Mouse (Mus musculus) heart, adult 2 months (tissue): ENCODE measurements around the gene Relb. TPM values are rescaled to one million over a fixed set of nuclear protein-coding genes. Genes with fewer than 3 reads are reported as not detected.
"Not testable (repeated sequence)": the region's sequence is repeated elsewhere in the genome, so short reads cannot be mapped to it uniquely, and the experiment has no call there.

Experiments used
- DNase-seq, 2 experiments: peaks; one replicate each; pipeline ENCODE4 v3.0.0; 2021
- H3K27ac ChIP-seq: fragments of 200-600 bp; 2 replicates; pipeline ENCODE4 v1.8.1; 2022
- H3K27me3 ChIP-seq: fragments of 200-500 bp; 2 replicates; pipeline ENCODE4 v1.6.1; 2012; ENCODE audit warnings: mild to moderate bottlenecking, low read length, inconsistent platforms, mixed read lengths; ENCODE audit not compliant: control insufficient read depth, insufficient read depth
- H3K36me3 ChIP-seq: fragments of 200-500 bp; 2 replicates; pipeline ENCODE4 v1.6.1; 2012; ENCODE audit warnings: low read length, inconsistent platforms; ENCODE audit not compliant: control insufficient read depth, insufficient read depth
- H3K4me1 ChIP-seq: fragments of 200-500 bp; 2 replicates; pipeline ENCODE4 v1.6.1; 2011; ENCODE audit warnings: low read length; ENCODE audit not compliant: control insufficient read depth, insufficient read depth
- H3K4me3 ChIP-seq: fragments of 200-600 bp; 2 replicates; pipeline ENCODE4 v1.8.1; 2022
- H3K79me2 ChIP-seq: fragments of 200-500 bp; replicated peaks from 2 replicates; pipeline ENCODE4 v1.6.1; 2012; ENCODE audit warnings: mild to moderate bottlenecking, inconsistent platforms, low read length, moderate library complexity, mixed read lengths; ENCODE audit not compliant: control insufficient read depth, insufficient read depth
- H3K9ac ChIP-seq: fragments of 200-500 bp; 2 replicates; pipeline ENCODE4 v1.6.1; 2012; ENCODE audit warnings: low read depth, mild to moderate bottlenecking, control low read depth, inconsistent platforms, low read length, mixed read lengths
- CTCF ChIP-seq: fragments of 200-600 bp; IDR thresholded peaks from 2 replicates; pipeline ENCODE4 v1.8.1; 2022; ENCODE audit warnings: antibody characterized with exemption, mild to moderate bottlenecking, moderate library complexity
- EP300 ChIP-seq: fragments of 200-500 bp; IDR thresholded peaks from 2 replicates; pipeline ENCODE4 v1.6.1; 2011; ENCODE audit warnings: low read depth, low read length, control low read depth; ENCODE audit not compliant: insufficient read depth
- POLR2A ChIP-seq: fragments of 200-500 bp; IDR thresholded peaks from 2 replicates; pipeline ENCODE4 v1.6.1; 2011; ENCODE audit warnings: mild to moderate bottlenecking, low read depth, low read length, control low read depth; ENCODE audit not compliant: insufficient read depth
- WGBS: fragments of 180-500 bp; shearing (Covaris S2); methylation state at CpG from one replicate; pipeline ENCODE4 v1.1.7; 2018; 5-methylcytosine and 5-hydroxymethylcytosine counted together
- intact Hi-C: fragments of 180-260 bp; cut with DNase I; formaldehyde crosslinking; loops from one replicate; pipeline ENCODE4 v1.15.1; 2025
- polyA plus RNA-seq: library from polyadenylated mRNA; depleted of rRNA; stranded (reverse); fragments of >200 nt; gene quantifications from 2 replicates; pipeline ENCODE4 v1.2.3, GENCODE M21; 2012
- total RNA-seq, 2 experiments: library from RNA; stranded (reverse); gene quantifications; 2 replicates each; pipeline ENCODE4 v1.2.3; 2021

Gene Relb
- total and polyA plus RNA-seq, 3 experiments: 7.1 to 12.1 (median 7.6) TPM

DNA sequence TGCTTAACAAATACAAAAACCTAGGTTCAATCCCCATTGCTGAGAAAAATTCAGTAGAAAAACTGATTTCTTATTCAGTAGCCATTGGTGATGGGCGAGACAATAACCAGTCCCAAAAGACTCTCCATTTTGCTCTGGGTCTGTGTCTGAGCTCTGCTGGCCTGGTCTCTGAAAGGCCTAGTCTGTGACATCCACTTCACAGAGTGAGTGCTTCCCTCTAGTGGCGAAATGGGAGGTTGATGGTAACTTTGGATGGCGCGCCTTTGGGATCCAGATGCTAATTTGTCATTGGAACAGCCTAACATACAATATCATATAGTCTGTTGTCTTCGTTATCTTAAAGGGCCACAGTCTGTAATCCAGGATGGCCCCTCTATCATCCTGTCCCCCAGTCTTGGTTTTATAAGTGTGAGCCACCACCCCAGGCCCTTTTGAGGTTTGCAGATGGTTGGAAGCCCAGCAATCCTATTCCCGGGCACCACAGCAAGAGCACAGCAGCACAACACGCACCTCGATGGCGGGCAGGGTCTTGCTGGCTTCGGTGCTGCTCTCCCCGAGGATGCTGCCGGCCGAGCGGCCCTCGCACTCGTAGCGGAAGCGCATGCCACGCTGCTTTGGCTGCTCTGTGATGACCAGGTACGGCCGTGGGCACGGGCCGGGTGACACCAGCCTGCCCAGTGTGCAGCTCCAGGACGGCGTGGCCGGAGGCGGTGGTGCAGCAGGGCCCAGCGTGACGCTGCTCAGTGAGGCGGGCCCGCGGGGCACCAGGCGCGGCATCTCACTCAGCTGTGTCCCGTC, 10.0 kb downstream of the Relb start:
- peak; percentile 63 to 67 for DNase-seq
- H3K27me3 ChIP-seq: no peaks in the 10 kb centered on the region
- H3K4me3 ChIP-seq: no peak overlapping the region
- H3K9ac ChIP-seq: 0 out of 2 replicates have a peak overlapping the region, but pooled peaks have one; percentile 19
- TF ChIP-seq EP300 (0 out of 2 replicates have a peak, but pooled peaks have one; percentile 69), POLR2A (no peak), CTCF (peak; percentile 96; the same call in 1 of the 2 replicates)
- H3K4me1 ChIP-seq: no peaks in the 10 kb centered on the region
- WGBS: 27% methylated on average over 35 of the region's 35 CpGs
- no peaks in the 10 kb centered on the region for H3K36me3 ChIP-seq
- H3K27ac ChIP-seq: no peak overlapping the region
- intact Hi-C loops: loop anchor here (1.0 to 2.0 kb wide), 3 partner anchors 28 to 214 kb away; no protein-coding TSS in a partner anchor
- no peaks in the 10 kb centered on the region for H3K79me2 ChIP-seq

DNA sequence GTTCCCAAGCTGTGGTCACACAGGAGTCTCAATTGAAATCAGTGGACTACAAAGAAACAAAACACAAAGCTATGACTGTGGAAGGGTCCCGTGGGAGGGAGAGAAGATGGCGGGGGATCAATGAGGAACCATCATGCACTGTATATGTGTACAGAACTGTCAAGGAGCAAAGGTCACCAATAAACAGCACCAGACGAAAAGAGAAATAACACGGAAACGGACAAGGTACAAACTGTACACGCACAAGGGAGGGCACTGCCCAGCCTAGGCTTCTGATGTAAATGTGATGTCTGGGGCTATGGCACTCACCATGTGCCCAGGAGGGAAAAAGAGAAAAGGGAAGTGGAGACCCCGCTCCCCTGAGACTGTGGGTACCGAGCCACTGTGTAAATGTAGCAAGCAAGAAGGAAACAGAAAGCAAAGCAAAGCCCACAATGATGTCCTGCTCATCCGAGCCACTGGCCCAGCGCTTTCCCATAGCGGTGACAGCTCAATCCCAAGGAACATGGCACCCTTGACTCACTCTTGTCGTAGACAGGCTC, 14.1 kb downstream of the Relb start:
- Histone ChIP-seq H3K79me2 (no peaks in the 10 kb centered on the region), H3K27me3 (no peaks in the 10 kb centered on the region), H3K36me3 (no peaks in the 10 kb centered on the region), H3K4me1 (no peaks in the 10 kb centered on the region), H3K27ac (no peak overlapping the region), H3K9ac (no peak overlapping the region), H3K4me3 (no peak overlapping the region)
- no peak for DNase-seq
- intact Hi-C loops: no loop called here
- WGBS: 86% methylated on average over 12 of the region's 12 CpGs
- TF ChIP-seq POLR2A (no peak), EP300 (no peak), CTCF (no peak)

DNA sequence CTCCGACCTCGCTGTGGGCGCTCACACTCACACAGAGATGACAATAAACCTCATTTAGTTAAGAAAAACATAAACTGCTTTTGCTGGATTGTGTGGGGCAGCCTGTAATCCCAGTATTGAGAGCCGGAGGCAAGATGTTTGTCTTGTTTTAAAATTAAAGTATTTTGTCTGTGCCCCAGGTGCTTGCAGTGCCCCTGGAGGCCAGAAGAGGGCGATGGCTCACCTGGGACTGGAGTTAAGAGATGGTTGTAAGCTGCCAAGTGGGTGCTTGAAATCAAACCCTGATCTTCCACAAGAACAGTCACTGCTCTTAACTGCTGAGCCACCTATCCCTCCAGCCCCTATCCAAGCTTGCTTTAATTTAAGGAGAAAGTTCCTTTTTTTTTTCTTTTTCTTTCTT, 18.3 kb downstream of the Relb start:
- TF ChIP-seq EP300: no peak
- TF ChIP-seq POLR2A: no peak
- peak; percentile 44 for TF ChIP-seq CTCF
- intact Hi-C loops: loop anchor here (2.0 kb wide), 1 partner anchor 20 kb away; no protein-coding TSS in a partner anchor
- 83% methylated on average over 5 of the region's 5 CpGs for WGBS

DNA sequence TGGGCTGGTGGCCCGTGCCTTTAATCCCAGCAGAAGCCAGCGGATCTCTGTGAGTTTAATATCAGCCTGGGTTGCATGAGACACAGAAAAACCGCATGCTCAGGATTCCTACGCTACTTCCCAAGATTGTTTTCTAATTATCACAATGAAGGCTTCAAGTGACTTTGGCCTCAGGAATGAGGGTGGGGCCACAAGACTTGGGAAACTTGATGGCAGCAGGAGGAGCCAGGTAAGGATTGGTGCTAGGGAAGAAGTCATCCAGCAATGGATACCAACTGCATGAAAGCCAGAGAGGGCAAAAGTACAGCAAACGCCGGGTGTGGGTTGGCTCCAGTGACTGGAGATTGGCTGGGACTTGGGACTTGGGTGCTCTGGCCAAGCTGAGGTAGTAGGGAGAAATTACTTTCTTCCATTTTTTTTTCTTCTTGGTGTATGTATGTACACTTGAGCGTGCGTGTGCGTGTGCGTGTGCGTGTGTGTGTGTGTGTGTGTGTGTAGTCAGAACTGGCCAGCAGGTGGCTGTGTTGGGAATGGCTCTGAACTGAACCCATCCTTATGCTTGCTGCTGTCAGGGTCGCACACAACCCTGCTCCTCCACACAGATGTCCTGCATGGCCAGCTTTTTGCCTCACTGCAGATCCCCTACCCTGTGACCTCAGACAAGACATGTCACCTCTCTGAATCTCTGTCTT, 19.5 kb downstream of the Relb start:
- Histone ChIP-seq H3K9ac (no peak overlapping the region), H3K27me3 (no peaks in the 10 kb centered on the region), H3K36me3 (no peaks in the 10 kb centered on the region), H3K79me2 (no peaks in the 10 kb centered on the region), H3K4me3 (no peak overlapping the region), H3K4me1 (no peaks in the 10 kb centered on the region), H3K27ac (no peak overlapping the region)
- no peak for DNase-seq
- intact Hi-C loops: loop anchor here (2.0 kb wide), 1 partner anchor 19 kb away; no protein-coding TSS in a partner anchor
- TF ChIP-seq EP300 (no peak), POLR2A (no peak), CTCF (no peak)
- 88% methylated on average over 12 of the region's 12 CpGs for WGBS

More for the DNA sequence above, 18.3 kb downstream of the Relb start:
- no peak for DNase-seq
- no peak overlapping the region for H3K27ac ChIP-seq
- H3K4me3 ChIP-seq: no peak overlapping the region
- H3K79me2 ChIP-seq: no peaks in the 10 kb centered on the region
- H3K27me3 ChIP-seq: no peaks in the 10 kb centered on the region
- no peak overlapping the region for H3K9ac ChIP-seq
- no peaks in the 10 kb centered on the region for H3K36me3 ChIP-seq
- no peaks in the 10 kb centered on the region for H3K4me1 ChIP-seq

DNA sequence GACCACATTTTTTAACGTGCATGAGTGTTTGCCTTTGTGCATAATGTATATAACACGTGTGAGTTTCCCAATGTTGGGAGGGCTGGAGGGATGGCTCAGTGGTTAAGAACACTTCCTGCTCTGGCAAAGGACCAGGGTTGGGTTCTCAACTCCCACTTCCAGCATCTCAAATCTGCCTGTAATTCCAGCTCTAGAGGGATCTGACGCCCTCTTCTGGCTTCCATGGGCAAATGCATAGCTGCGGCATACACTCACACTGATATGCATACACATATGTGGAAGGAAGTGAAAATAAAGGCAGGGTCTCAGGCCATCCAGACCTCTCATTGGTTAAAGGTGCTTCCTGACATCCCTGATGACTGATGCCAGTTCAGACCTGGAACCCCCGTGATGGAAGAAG, 21.9 kb downstream of the Relb start:
- H3K4me1 ChIP-seq: no peaks in the 10 kb centered on the region
- no peak overlapping the region for H3K9ac ChIP-seq
- H3K36me3 ChIP-seq: no peaks in the 10 kb centered on the region
- H3K27me3 ChIP-seq: no peaks in the 10 kb centered on the region
- 0 out of 2 replicates have a peak, but pooled peaks cover 2% of the 10 kb centered on the region for H3K79me2 ChIP-seq
- TF ChIP-seq CTCF: no peak
- TF ChIP-seq POLR2A: no peak
- no peak for TF ChIP-seq EP300
- WGBS: 71% methylated on average over 5 of the region's 5 CpGs
- no peak overlapping the region for H3K4me3 ChIP-seq
- no peak overlapping the region for H3K27ac ChIP-seq
- no peak for DNase-seq
- intact Hi-C loops: no loop called here

DNA sequence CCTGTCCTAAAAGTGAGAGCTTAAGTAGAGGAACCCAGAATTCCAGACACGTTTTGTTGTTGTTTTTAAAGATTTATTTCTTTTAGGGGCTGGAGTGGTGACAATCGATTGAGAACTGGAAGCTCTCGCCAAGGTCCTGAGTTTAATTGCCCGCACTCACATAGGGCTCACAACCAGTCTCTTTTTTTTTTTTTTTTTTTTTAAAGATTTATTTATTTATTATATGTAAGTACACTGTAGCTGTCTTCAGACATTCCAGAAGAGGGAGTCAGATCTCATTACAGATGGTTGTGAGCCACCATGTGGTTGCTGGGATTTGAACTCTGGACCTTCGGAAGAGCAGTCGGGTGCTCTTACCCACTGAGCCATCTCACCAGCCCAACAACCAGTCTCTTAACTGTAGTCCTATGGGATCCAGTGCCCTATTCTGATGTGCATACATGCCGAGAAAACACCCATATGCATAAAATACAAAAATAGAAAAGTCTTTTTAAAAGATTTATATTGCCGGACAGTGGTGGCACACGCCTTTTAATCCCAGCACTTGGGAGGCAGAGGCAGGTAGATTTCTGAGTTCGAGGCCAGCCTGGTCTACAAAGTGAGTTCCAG, 24.5 kb downstream of the Relb start:
- not testable (repeated sequence) for H3K79me2 ChIP-seq, H3K4me1 ChIP-seq, H3K27me3 ChIP-seq, H3K9ac ChIP-seq, DNase-seq, H3K36me3 ChIP-seq
- WGBS: 62% methylated on average over 10 of the region's 10 CpGs
- Histone ChIP-seq H3K27ac (peak overlapping the region; percentile 88), H3K4me3 (peak overlapping the region; percentile 99)
- intact Hi-C loops: loop anchor here (2.0 kb wide), 1 partner anchor 42 kb away; the partner anchor contains the start of gene Ppp1r37
